Mouse (Mus musculus) frontal cortex, adult (tissue): ENCODE data around the gene Rexo1.

Experiments
- ATAC-seq: cut with Nextera tagmentation; 2 replicates; pipeline ENCODE4 v1.9.2; 2017; ENCODE audit warnings: mild to moderate bottlenecking, moderate library complexity, mixed read lengths; ENCODE audit not compliant: low TSS enrichment

Gene Rexo1

GRCm38 (mm10) chr10:80506222-80506621 is 55.1 kb downstream of the Rexo1 start:
- ATAC-seq: peak; percentile 59; the same call in 1 of the 2 replicates

- no peak for ATAC-seq
These were observed 56.6 kb downstream of the Rexo1 start for GRCm38 (mm10) chr10:80504724-80505123.

DNA sequence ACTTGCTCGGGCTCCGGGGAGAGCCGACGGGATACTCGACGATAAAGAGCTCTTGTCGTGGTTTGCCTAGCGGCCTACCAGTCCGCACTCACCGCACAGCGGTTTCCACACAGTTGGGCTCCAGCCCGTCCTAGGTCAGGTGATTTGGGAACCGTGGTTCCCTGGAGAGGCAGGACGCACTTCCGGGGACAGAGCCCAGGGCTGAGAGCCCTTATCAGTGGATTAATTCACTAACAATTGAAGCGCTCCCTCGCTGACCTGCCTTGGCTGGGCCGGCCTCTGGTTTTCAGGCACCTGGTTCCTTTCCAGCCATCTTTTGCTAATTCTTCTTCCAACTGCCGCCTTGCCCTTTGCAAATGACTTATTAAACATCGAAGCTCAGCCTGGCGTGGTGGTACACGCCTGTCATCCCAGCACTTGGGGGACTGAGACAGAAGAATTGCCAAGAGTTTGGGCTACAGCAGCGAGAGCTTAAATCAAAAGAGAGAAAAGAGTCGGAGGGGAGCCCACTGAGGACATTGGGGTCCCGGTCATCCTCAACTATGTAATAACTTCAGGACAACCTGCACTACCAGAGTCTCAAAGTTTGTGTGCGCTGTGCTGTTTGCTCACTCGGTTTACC is 57.6 kb downstream of the Rexo1 start:
- ATAC-seq: no peak

DNA sequence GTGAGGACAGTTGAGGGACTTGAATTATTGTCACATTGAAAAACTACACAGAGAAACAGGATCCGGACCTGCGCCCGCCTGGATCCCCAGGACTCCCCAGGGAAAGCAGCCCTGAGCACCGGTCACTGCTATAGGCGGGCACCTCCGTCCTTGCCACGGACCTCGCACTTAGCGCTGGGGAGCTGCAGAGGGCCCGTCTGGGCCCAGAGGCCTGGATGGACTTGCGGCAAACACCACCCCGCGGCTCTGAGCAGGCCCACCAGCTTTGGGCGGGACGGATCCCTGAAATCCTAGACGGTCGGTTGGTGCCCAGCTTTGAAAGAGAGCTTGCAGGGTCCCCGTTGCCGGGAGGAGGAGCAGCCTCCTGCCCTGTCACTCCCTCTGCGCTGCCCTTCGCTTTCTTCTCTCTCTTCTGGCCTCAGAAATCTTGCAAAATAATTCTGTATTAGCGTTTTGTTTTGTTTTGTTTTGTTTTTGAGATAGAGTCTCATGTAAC is 58.5 kb downstream of the Rexo1 start:
- ATAC-seq: no peak

GRCm38 (mm10) chr10:80502291-80502690 is 59.1 kb downstream of the Rexo1 start:
- no peak for ATAC-seq

- ATAC-seq: no peak
These were observed 64.9 kb downstream of the Rexo1 start for GRCm38 (mm10) chr10:80496421-80496820.

GRCm38 (mm10) chr10:80495901-80496300 is 65.5 kb downstream of the Rexo1 start:
- no peak for ATAC-seq

- ATAC-seq: no peak
These were observed 66.6 kb downstream of the Rexo1 start, which contains the start of gene Onecut3 for GRCm38 (mm10) chr10:80494732-80495131. TSS of gene Onecut3 (plus strand) at chr10:80494835.
